In genomic region chr10:32696661-32697060, GRCm38 (mm10) we compare ENCODE assay signal across 17 mouse cellular contexts.
DNase-seq lines count a peak whose midpoint lies in the region; ATAC-seq and TF ChIP-seq lines count a peak whose summit lies in the region.
"Had no signal": no experiment of that assay in that cellular context is flagged by ENCODE, and none has a peak within 500 bp of the region (broad histone marks: within the 10 kb centered on the region; RNA-seq: fewer than 3 reads in every experiment).

No protein-coding gene starts in this region.

- no peak for TF ChIP-seq CTCF in brain, embryonic 14.5 days (IDR thresholded peaks at IDR 0.05; ENCODE audit: borderline replicate concordance, extremely low read depth, insufficient read depth, insufficient read length)

- no peak for DNase-seq in frontal cortex, postnatal 10 days (ENCODE audit: low spot score in 2 of 2)
- peak; percentile 53 for DNase-seq in brain, adult 2 months (ENCODE audit: low read depth, low spot score)
- DNase-seq in brain, embryonic 14.5 days (ENCODE audit: low read depth): peak; percentile 23
- no peak for DNase-seq in right cerebral cortex, postnatal 36 days (ENCODE audit: low spot score in 2 of 2)
- DNase-seq: adrenal gland, adult 2 months; adrenal gland, postnatal 10 days; adrenal gland, postnatal 25 days; cerebellum, adult 11 months; cerebellum, adult 18-20 months; cerebellum, adult 8-10 months; cerebellum, adult 9-11 months; cerebellum, postnatal 14 days; cerebellum, postnatal 36 days; embryo, embryonic 11 days had no signal

- ATAC-seq in frontal cortex, adult (ENCODE audit: low TSS enrichment): peak; percentile 67
- ATAC-seq: forebrain, embryonic 13.5 days; forebrain, embryonic 16.5 days had no signal

- TF ChIP-seq POLR2A in brain, embryonic 14.5 days (IDR thresholded peaks at IDR 0.05; ENCODE audit: borderline replicate concordance, extremely low read depth, insufficient read depth, insufficient read length, poor library complexity, severe bottlenecking): no peak

Comparison
In these comparisons a context has a peak if more than half of its experiments do, and no peak if none do; other contexts are left out.
1. DNase-seq: peak in brain, adult 2 months (single experiment) and brain, embryonic 14.5 days (single experiment); none in frontal cortex, postnatal 10 days (0 of 2) and right cerebral cortex, postnatal 36 days (0 of 2).